Mouse (Mus musculus) C2C12 (cell line): Measurements from ENCODE around the gene Tmprss9.

Experiments used
- CTCF ChIP-seq: IDR thresholded peaks from one replicate; pipeline ENCODE4 v1.5.1; 2011; ENCODE audit not compliant: control insufficient read depth, insufficient read depth, insufficient read length
- MAX ChIP-seq: IDR thresholded peaks from one replicate; pipeline ENCODE4 v1.6.1; 2011; ENCODE audit warnings: mild to moderate bottlenecking, control low read depth
- MYOD1 ChIP-seq: IDR thresholded peaks from one replicate; pipeline ENCODE4 v1.6.1; 2011; ENCODE audit warnings: low read depth; ENCODE audit not compliant: control insufficient read depth, insufficient read length
- MYOG ChIP-seq: IDR thresholded peaks from one replicate; pipeline ENCODE4 v1.6.1; 2011; ENCODE audit not compliant: control insufficient read depth, insufficient read length; ENCODE audit errors: extremely low read depth
- USF1 ChIP-seq: IDR thresholded peaks from one replicate; pipeline ENCODE4 v1.6.1; 2011; ENCODE audit warnings: low read depth, mild to moderate bottlenecking, control low read depth, moderate library complexity

DNA sequence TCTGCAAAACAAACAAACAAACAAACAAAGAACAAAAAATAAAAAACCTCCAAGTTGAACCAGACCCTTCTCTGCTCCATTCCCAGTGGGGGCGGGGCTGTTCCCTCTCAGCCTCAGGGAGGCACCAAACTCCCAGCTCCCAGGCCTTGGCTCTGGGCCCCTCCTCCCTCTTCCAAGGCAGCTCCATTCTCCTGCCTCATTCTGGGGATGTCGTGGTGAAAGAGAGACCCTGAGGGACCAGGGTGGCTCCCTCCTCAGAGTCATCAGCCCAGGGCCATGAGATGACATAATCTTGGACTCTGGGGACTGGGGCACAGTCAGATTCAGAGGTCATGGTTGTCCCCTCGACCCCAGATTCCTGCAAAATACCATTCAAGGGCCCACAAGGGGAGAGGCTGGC, 4.9 kb downstream of the Tmprss9 start:
- TF ChIP-seq CTCF (no peak), USF1 (no peak), MAX (no peak), MYOG (no peak), MYOD1 (no peak)
